Mouse (Mus musculus): ENCODE data around the gene Cntn3.
A peak's percentile ranks its signal among the peaks of the same experiment; 100 is the strongest.

Cntn3 gene

GRCm38 (mm10) chr6:102478320-102479080, 94.4 kb downstream of the Cntn3 start:
- no peak for DNase-seq (ENCODE audit: low read depth)

- no peak for DNase-seq (ENCODE audit: low read depth)
Measured at GRCm38 (mm10) chr6:102438353-102438752, 134.5 kb downstream of the Cntn3 start.

- DNase-seq (ENCODE audit: low read depth): no peak
Measured at GRCm38 (mm10) chr6:102427549-102427948, 145.4 kb downstream of the Cntn3 start.

GRCm38 (mm10) chr6:102421781-102422180, 151.1 kb downstream of the Cntn3 start:
- DNase-seq (ENCODE audit: low read depth): no peak

- DNase-seq (ENCODE audit: low read depth): no peak
Measured at GRCm38 (mm10) chr6:102388590-102388989, 184.3 kb downstream of the Cntn3 start.

- no peak for DNase-seq (ENCODE audit: low read depth)
Measured at GRCm38 (mm10) chr6:102372112-102372511, 200.8 kb downstream of the Cntn3 start.

- DNase-seq (ENCODE audit: low read depth): no peak
Measured at GRCm38 (mm10) chr6:102363880-102364279, 209.0 kb downstream of the Cntn3 start.

- no peak for DNase-seq (ENCODE audit: low read depth)
Measured at GRCm38 (mm10) chr6:102363291-102363832, 209.5 kb downstream of the Cntn3 start.

- DNase-seq (ENCODE audit: low read depth): no peak
Measured at GRCm38 (mm10) chr6:102332144-102332543, 240.8 kb downstream of the Cntn3 start.

- DNase-seq (ENCODE audit: low read depth): no peak
Measured at GRCm38 (mm10) chr6:102326711-102327110, 246.2 kb downstream of the Cntn3 start.

GRCm38 (mm10) chr6:102322614-102323284, 250.2 kb downstream of the Cntn3 start:
- DNase-seq (ENCODE audit: low read depth): no peak

- no peak for DNase-seq (ENCODE audit: low read depth)
Measured at GRCm38 (mm10) chr6:102319755-102320154, 253.1 kb downstream of the Cntn3 start.

- DNase-seq (ENCODE audit: low read depth): no peak
Measured at GRCm38 (mm10) chr6:102282889-102283288, 290.0 kb downstream of the Cntn3 start.

- no peak for DNase-seq (ENCODE audit: low read depth)
Measured at GRCm38 (mm10) chr6:102231015-102231414, 341.9 kb downstream of the Cntn3 start.

- no peak for DNase-seq (ENCODE audit: low read depth)
Measured at GRCm38 (mm10) chr6:102186316-102186715, 386.6 kb downstream of the Cntn3 start.

- DNase-seq (ENCODE audit: low read depth): peak; percentile 43
Measured at GRCm38 (mm10) chr6:102170913-102171312, 402.0 kb downstream of the Cntn3 start.

- DNase-seq (ENCODE audit: low read depth): no peak
Measured at GRCm38 (mm10) chr6:102161186-102161585, 411.7 kb downstream of the Cntn3 start.

- no peak for DNase-seq (ENCODE audit: low read depth)
Measured at GRCm38 (mm10) chr6:102121676-102122075, 451.2 kb downstream of the Cntn3 start.

- DNase-seq (ENCODE audit: low read depth): no peak
Measured at GRCm38 (mm10) chr6:102120003-102120402, 452.9 kb downstream of the Cntn3 start.

GRCm38 (mm10) chr6:102113629-102114028, 459.3 kb downstream of the Cntn3 start:
- DNase-seq (ENCODE audit: low read depth): no peak
